Mouse (Mus musculus): ENCODE results near the gene Dcbld1.

DNA sequence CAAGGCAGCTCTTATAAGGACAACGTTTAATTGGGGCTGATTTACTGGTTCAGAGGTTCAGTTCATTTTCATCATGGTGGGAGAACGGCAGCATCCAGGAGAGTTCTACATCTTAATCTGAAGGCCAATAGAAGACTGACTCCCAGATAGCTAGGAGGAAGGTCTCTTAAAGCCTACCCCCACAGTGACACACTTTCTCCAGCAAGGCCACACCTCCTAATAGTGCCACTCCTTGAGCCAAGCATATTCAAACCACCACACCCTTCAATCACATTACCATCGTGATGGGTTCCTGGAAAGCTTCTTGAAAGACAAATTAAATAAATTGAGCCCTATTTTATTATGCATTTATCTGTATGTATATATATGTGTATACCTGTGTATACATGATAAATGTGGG lies 55.8 kb downstream of the Dcbld1 start:
- TF ChIP-seq CTCF (IDR thresholded peaks at IDR 0.05; ENCODE audit: low read depth, low read length), result no peak
- no peak for TF ChIP-seq GATA1 (IDR thresholded peaks at IDR 0.05; ENCODE audit: borderline replicate concordance, low read length)
- TF ChIP-seq GATA2 (IDR thresholded peaks at IDR 0.05; ENCODE audit: borderline replicate concordance, low read depth, low read length), result no peak
- no peak for TF ChIP-seq TAL1 (conservative IDR thresholded peaks at IDR 0.05; ENCODE audit: low read depth, low read length)
